Mouse (Mus musculus) forebrain, embryonic 16.5 days (tissue): Measurements from ENCODE around the gene Gm12184. TPM values are rescaled to one million over a fixed set of nuclear protein-coding genes. Genes with fewer than 3 reads are reported as not detected.
"Not testable (repeated sequence)": the region's sequence is repeated elsewhere in the genome, so short reads cannot be mapped to it uniquely, and the experiment has no call there.

Experiments
- ATAC-seq: fragments of 200-750 bp; cut with Nextera tagmentation; 2 replicates; pipeline ENCODE4 v1.8.0; 2017; ENCODE audit warnings: mild to moderate bottlenecking, moderate library complexity
- H3K27ac ChIP-seq: fragments of 300-500 bp; sonication (generic); 2 replicates; pipeline ENCODE4 v1.5.1; 2014; ENCODE audit warnings: low read length, control low read depth
- H3K27me3 ChIP-seq: fragments of 300-500 bp; sonication (generic); replicated peaks from 2 replicates; pipeline ENCODE4 v1.6.1; 2014; ENCODE audit warnings: low read length; ENCODE audit not compliant: control insufficient read depth, insufficient read depth
- H3K36me3 ChIP-seq: fragments of 300-500 bp; sonication (generic); 2 replicates; pipeline ENCODE4 v1.6.1; 2014; ENCODE audit not compliant: control insufficient read depth, insufficient read depth
- H3K4me1 ChIP-seq: fragments of 300-500 bp; sonication (generic); replicated peaks from 2 replicates; pipeline ENCODE4 v1.6.1; 2014; ENCODE audit warnings: low read length; ENCODE audit not compliant: control insufficient read depth, insufficient read depth
- H3K4me2 ChIP-seq: fragments of 300-500 bp; sonication (generic); 2 replicates; pipeline ENCODE4 v1.6.1; 2014; ENCODE audit warnings: mild to moderate bottlenecking, low read length, control low read depth
- H3K4me3 ChIP-seq: fragments of 300-500 bp; sonication (generic); replicated peaks from 2 replicates; pipeline ENCODE4 v1.5.1; 2014; ENCODE audit warnings: mild to moderate bottlenecking, low read length, control low read depth
- H3K9ac ChIP-seq: fragments of 300-500 bp; sonication (generic); replicated peaks from 2 replicates; pipeline ENCODE4 v1.6.1; 2014; ENCODE audit warnings: low read depth, low read length, control low read depth
- H3K9me3 ChIP-seq: fragments of 300-500 bp; sonication (generic); 2 replicates; pipeline ENCODE4 v1.6.1; 2016; ENCODE audit warnings: low read length; ENCODE audit not compliant: control insufficient read depth
- WGBS: fragments of 180-500 bp; shearing (Covaris S2); extraction: QIAGEN DNeasy Blood & Tissue Kit; methylation state at CpG from one replicate; pipeline ENCODE4 v1.1.7; 2014; 5-methylcytosine and 5-hydroxymethylcytosine counted together
- polyA plus RNA-seq: library from polyadenylated mRNA; unstranded; fragments of >200 nt; fragmentation: Nextera tagmentation; extraction: Ambion mirVana; gene quantifications from 2 replicates; pipeline ENCODE4 v1.2.1, GENCODE M21; 2015

Gene Gm12184
- 2.8 and 3.9 TPM in 2 replicates for polyA plus RNA-seq

DNA sequence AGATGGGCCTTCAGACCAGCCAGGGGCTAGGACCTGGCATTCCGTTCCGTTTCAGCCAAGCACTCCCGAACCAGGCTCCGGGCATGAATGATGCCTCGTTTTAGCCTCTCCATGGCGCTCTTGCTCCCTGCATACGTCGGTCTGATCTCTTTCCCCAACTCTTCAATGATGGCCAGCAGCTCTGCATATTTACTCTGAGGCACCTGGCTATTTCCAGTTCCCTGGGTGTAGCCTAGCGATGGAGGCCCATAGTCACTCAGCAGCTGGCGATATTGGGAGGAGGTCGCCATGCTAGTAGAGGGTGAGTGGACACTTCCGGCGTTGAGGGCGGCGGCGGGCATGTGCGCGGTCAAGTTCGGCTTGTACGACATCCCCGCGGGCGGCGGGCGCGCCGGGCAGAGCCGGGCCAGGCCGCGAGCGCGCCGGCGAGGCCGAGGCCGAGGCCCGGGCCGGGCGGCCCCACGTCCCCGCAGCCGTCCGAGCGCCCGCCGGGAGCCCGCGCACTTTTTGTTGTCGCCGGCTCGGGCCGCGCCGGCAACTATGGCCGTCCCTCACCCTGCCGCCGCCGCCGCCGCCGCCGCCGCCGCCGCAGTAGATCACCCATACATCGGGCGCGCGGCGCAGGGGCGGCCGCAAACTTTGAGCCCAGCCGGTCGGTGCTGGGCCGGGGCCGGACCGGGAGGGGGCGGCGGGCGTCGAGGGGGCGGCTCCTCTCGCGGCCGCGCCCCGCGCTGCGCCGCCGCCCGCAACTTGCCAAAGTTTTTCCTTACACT lies at the start of gene Gm12184, which contains the start of gene Trim7:
Gene Gm12184, minus strand, starts transcription at position 677 of the 773 bp plus-strand sequence.
Gene Trim7, plus strand, starts transcription at position 162 of the 773 bp plus-strand sequence.
- peak within 1 kb of the TSS; percentile 60 for H3K4me2 ChIP-seq
- not testable (repeated sequence) for H3K9me3 ChIP-seq, H3K36me3 ChIP-seq, H3K27ac ChIP-seq
- peak within 1 kb of the TSS; percentile 41; the same call in 1 of the 2 replicates for H3K9ac ChIP-seq
- H3K27me3 ChIP-seq: peaks cover 15% of the 10 kb centered on the region; the same call in 1 of the 2 replicates
- WGBS: under 1% methylated on average over 34 of the region's 92 CpGs
- H3K4me3 ChIP-seq: peak within 1 kb of the TSS; percentile 46
- ATAC-seq: peak; percentile 69
- peaks cover 16% of the 10 kb centered on the region for H3K4me1 ChIP-seq

DNA sequence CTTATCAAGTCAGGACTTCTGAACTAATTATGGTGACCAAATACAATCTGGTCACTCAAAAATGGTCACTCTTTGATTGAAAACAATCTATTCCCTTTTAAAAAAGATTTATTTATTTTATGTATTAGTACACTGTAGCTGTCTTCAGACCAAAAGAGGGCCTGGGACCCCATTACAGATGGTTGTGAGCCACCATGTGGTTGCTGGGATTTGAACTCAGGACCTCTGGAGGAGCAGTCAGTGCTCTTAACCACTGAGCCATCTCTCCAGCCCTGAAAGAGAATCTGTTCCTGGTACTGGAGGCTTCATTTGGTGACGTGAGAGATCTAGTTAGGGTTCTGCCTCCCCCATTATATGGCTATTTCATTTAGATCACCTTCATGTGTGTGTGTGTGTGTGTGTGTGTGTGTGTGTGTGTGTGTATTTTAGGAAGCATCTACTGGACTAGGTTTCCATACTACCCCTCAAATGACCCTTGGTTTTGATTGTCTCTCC lies 48.9 kb upstream of the Gm12184 start:
- not testable (repeated sequence) for ATAC-seq, H3K9ac ChIP-seq, H3K27ac ChIP-seq, H3K4me3 ChIP-seq, H3K27me3 ChIP-seq, H3K4me2 ChIP-seq, H3K36me3 ChIP-seq, H3K9me3 ChIP-seq
- H3K4me1 ChIP-seq: peaks cover 15% of the 10 kb centered on the region
- 71% methylated on average over 1 of the region's 1 CpGs for WGBS

- H3K9ac ChIP-seq: no peak overlapping the region
- H3K4me3 ChIP-seq: no peak overlapping the region
- no peaks in the 10 kb centered on the region for H3K9me3 ChIP-seq
- H3K4me2 ChIP-seq: no peak overlapping the region
- no peaks in the 10 kb centered on the region; the same call in 1 of the 2 replicates for H3K27me3 ChIP-seq
- WGBS: 1% methylated on average over 4 of the region's 4 CpGs
- no peak overlapping the region for H3K27ac ChIP-seq
- peak; percentile 66 for ATAC-seq
- peaks cover 15% of the 10 kb centered on the region for H3K4me1 ChIP-seq
- no peaks in the 10 kb centered on the region for H3K36me3 ChIP-seq
Measured at GRCm38 (mm10) chr11:48874465-48874864, 48.0 kb upstream of the Gm12184 start.

GRCm38 (mm10) chr11:48873591-48874290 lies 47.3 kb upstream of the Gm12184 start:
- H3K4me3 ChIP-seq: no peak overlapping the region
- no peak overlapping the region for H3K9ac ChIP-seq
- H3K4me2 ChIP-seq: no peak overlapping the region
- no peaks in the 10 kb centered on the region for H3K9me3 ChIP-seq
- H3K27ac ChIP-seq: no peak overlapping the region
- peaks cover 15% of the 10 kb centered on the region for H3K4me1 ChIP-seq
- H3K27me3 ChIP-seq: no peaks in the 10 kb centered on the region; the same call in 1 of the 2 replicates
- ATAC-seq: no peak
- no peaks in the 10 kb centered on the region for H3K36me3 ChIP-seq
- WGBS: 74% methylated on average over 10 of the region's 10 CpGs

- H3K27me3 ChIP-seq: no peaks in the 10 kb centered on the region; the same call in 1 of the 2 replicates
- no peaks in the 10 kb centered on the region for H3K36me3 ChIP-seq
- no peak overlapping the region for H3K27ac ChIP-seq
- no peaks in the 10 kb centered on the region for H3K9me3 ChIP-seq
- H3K4me2 ChIP-seq: no peak overlapping the region
- no peak overlapping the region for H3K9ac ChIP-seq
- 87% methylated on average over 7 of the region's 7 CpGs for WGBS
- peaks cover 15% of the 10 kb centered on the region for H3K4me1 ChIP-seq
- no peak for ATAC-seq
- H3K4me3 ChIP-seq: no peak overlapping the region
Measured at GRCm38 (mm10) chr11:48872695-48873300, 46.3 kb upstream of the Gm12184 start.

GRCm38 (mm10) chr11:48871817-48872541 lies 45.5 kb upstream of the Gm12184 start:
- peak; percentile 41 for ATAC-seq
- WGBS: 8% methylated on average over 17 of the region's 17 CpGs
- peak overlapping the region; percentile 43 for H3K4me3 ChIP-seq
- no peak overlapping the region for H3K27ac ChIP-seq
- H3K36me3 ChIP-seq: no peaks in the 10 kb centered on the region
- peak overlapping the region; percentile 83 for H3K4me2 ChIP-seq
- peak overlapping the region; percentile 54 for H3K9ac ChIP-seq
- no peaks in the 10 kb centered on the region; the same call in 1 of the 2 replicates for H3K27me3 ChIP-seq
- H3K4me1 ChIP-seq: peaks cover 15% of the 10 kb centered on the region
- H3K9me3 ChIP-seq: no peaks in the 10 kb centered on the region

GRCm38 (mm10) chr11:48871201-48871772 lies 44.8 kb upstream of the Gm12184 start, which contains the start of gene Irgm1:
TSS of gene Irgm1 (minus strand) at chr11:48871683.
- peak; percentile 60 for ATAC-seq
- Histone ChIP-seq H3K4me1 (peaks cover 15% of the 10 kb centered on the region), H3K27me3 (no peaks in the 10 kb centered on the region; the same call in 1 of the 2 replicates), H3K36me3 (no peaks in the 10 kb centered on the region), H3K4me2 (peak within 1 kb of the TSS; percentile 83), H3K4me3 (peak within 1 kb of the TSS; percentile 43), H3K9ac (peak within 1 kb of the TSS; percentile 54), H3K27ac (no peak within 1 kb of the TSS), H3K9me3 (no peaks in the 10 kb centered on the region)
- 1% methylated on average over 19 of the region's 19 CpGs for WGBS

GRCm38 (mm10) chr11:48870781-48871180 lies 44.3 kb upstream of the Gm12184 start:
- peak overlapping the region; percentile 54 for H3K9ac ChIP-seq
- H3K27ac ChIP-seq: no peak overlapping the region
- ATAC-seq: no peak
- H3K27me3 ChIP-seq: no peaks in the 10 kb centered on the region; the same call in 1 of the 2 replicates
- peak overlapping the region; percentile 43 for H3K4me3 ChIP-seq
- 32% methylated on average over 7 of the region's 7 CpGs for WGBS
- H3K4me1 ChIP-seq: peaks cover 15% of the 10 kb centered on the region
- peak overlapping the region; percentile 83 for H3K4me2 ChIP-seq
- no peaks in the 10 kb centered on the region for H3K9me3 ChIP-seq
- H3K36me3 ChIP-seq: no peaks in the 10 kb centered on the region
